Mouse (Mus musculus) induced T-regulatory cell, adult 2 months (primary cell): ENCODE measurements around the gene Nod1.
A peak's percentile ranks its signal among the peaks of the same experiment; 100 is the strongest.

Experiments
- DNase-seq: peaks from one replicate; pipeline ENCODE4 v3.0.0-alpha.2; 2012; ENCODE audit warnings: low read depth

The Nod1 gene

GRCm38 (mm10) chr6:54972111-54972928 is at the start of gene Nod1:
TSS of gene Nod1 (minus strand) at chr6:54972612.
- DNase-seq: peak; percentile 85

GRCm38 (mm10) chr6:55021806-55022205 is 49.4 kb upstream of the Nod1 start:
- DNase-seq: no peak

GRCm38 (mm10) chr6:55018417-55018816 is 46.0 kb upstream of the Nod1 start:
- DNase-seq: no peak

GRCm38 (mm10) chr6:55016710-55017583 is 44.5 kb upstream of the Nod1 start:
- peak; percentile 83 for DNase-seq

- DNase-seq: peak; percentile 60
Observed at GRCm38 (mm10) chr6:55016236-55016635, 43.8 kb upstream of the Nod1 start.

- no peak for DNase-seq
Observed at GRCm38 (mm10) chr6:55014184-55014583, 41.8 kb upstream of the Nod1 start.

- no peak for DNase-seq
Observed at GRCm38 (mm10) chr6:55012516-55012915, 40.1 kb upstream of the Nod1 start.

GRCm38 (mm10) chr6:55010330-55011091 is 38.1 kb upstream of the Nod1 start:
- no peak for DNase-seq

- DNase-seq: no peak
Observed at GRCm38 (mm10) chr6:55009391-55010230, 37.2 kb upstream of the Nod1 start.

GRCm38 (mm10) chr6:55008401-55008800 is 36.0 kb upstream of the Nod1 start:
- DNase-seq: no peak

- DNase-seq: no peak
Observed at GRCm38 (mm10) chr6:55003559-55003958, 31.1 kb upstream of the Nod1 start.

- DNase-seq: no peak
Observed at GRCm38 (mm10) chr6:55002438-55002837, 30.0 kb upstream of the Nod1 start.

- no peak for DNase-seq
Observed at GRCm38 (mm10) chr6:55001320-55001719, 28.9 kb upstream of the Nod1 start.

- no peak for DNase-seq
Observed at GRCm38 (mm10) chr6:54997726-54998125, 25.3 kb upstream of the Nod1 start.

- DNase-seq: no peak
Observed at GRCm38 (mm10) chr6:54996361-54996760, 23.9 kb upstream of the Nod1 start.

GRCm38 (mm10) chr6:54992734-54993260 is 20.4 kb upstream of the Nod1 start, which contains the start of gene Ggct:
TSS of gene Ggct (minus strand) at chr6:54992950.
- peak; percentile 97 for DNase-seq

- no peak for DNase-seq
Observed at GRCm38 (mm10) chr6:54992141-54992540, 19.7 kb upstream of the Nod1 start.

- DNase-seq: peak; percentile 39
Observed at GRCm38 (mm10) chr6:54991189-54991588, 18.8 kb upstream of the Nod1 start.

GRCm38 (mm10) chr6:54988141-54988540 is 15.7 kb upstream of the Nod1 start:
- DNase-seq: no peak

- DNase-seq: no peak
Observed at GRCm38 (mm10) chr6:54984096-54984495, 11.7 kb upstream of the Nod1 start.

GRCm38 (mm10) chr6:54983526-54984050 is 11.2 kb upstream of the Nod1 start:
- no peak for DNase-seq
